Mouse (Mus musculus) limb, embryonic 13.5 days (tissue): ENCODE measurements around the gene Mrln. TPM values are rescaled to one million over a fixed set of nuclear protein-coding genes. Genes with fewer than 3 reads are reported as not detected.

Experiments
- ATAC-seq: fragments of 200-750 bp; cut with Nextera tagmentation; 2 replicates; pipeline ENCODE4 v1.8.0; 2017; ENCODE audit warnings: low read depth, moderate number of reproducible peaks, moderate TSS enrichment; ENCODE audit not compliant: low FRiP score
- H3K27ac ChIP-seq: fragments of 300-500 bp; sonication (generic); 2 replicates; pipeline ENCODE4 v1.5.1; 2015; ENCODE audit warnings: inconsistent platforms, mild to moderate bottlenecking, moderate library complexity
- H3K27me3 ChIP-seq: fragments of 300-500 bp; sonication (generic); 2 replicates; pipeline ENCODE4 v1.6.1; 2015; ENCODE audit warnings: mild to moderate bottlenecking, inconsistent platforms
- H3K36me3 ChIP-seq: fragments of 300-500 bp; sonication (generic); 2 replicates; pipeline ENCODE4 v1.6.1; 2015; ENCODE audit warnings: inconsistent platforms, mild to moderate bottlenecking, moderate library complexity
- H3K4me1 ChIP-seq: fragments of 300-500 bp; sonication (generic); 2 replicates; pipeline ENCODE4 v1.6.1; 2015; ENCODE audit warnings: inconsistent platforms
- H3K4me2 ChIP-seq: fragments of 300-500 bp; sonication (generic); replicated peaks from 2 replicates; pipeline ENCODE4 v1.6.1; 2015; ENCODE audit warnings: inconsistent platforms, mild to moderate bottlenecking, moderate library complexity
- H3K4me3 ChIP-seq: fragments of 300-500 bp; sonication (generic); 2 replicates; pipeline ENCODE4 v1.5.1; 2015; ENCODE audit warnings: moderate library complexity, mild to moderate bottlenecking, inconsistent platforms
- H3K9ac ChIP-seq: fragments of 300-500 bp; sonication (generic); 2 replicates; pipeline ENCODE4 v1.6.1; 2015; ENCODE audit warnings: mild to moderate bottlenecking, inconsistent platforms
- H3K9me3 ChIP-seq: fragments of 300-500 bp; sonication (generic); 2 replicates; pipeline ENCODE4 v1.6.1; 2016; ENCODE audit warnings: inconsistent platforms
- WGBS: fragments of 180-500 bp; shearing (Covaris S2); methylation state at CpG from one replicate; pipeline ENCODE4 v1.1.7; 2015; 5-methylcytosine and 5-hydroxymethylcytosine counted together
- polyA plus RNA-seq: library from polyadenylated mRNA; unstranded; fragments of >200 nt; fragmentation: Nextera tagmentation; extraction: Ambion mirVana; gene quantifications from 2 replicates; pipeline ENCODE4 v1.2.1, GENCODE M21; 2015

Gene Mrln
- polyA plus RNA-seq = 19.7 and 22.8 TPM in 2 replicates

GRCm38 (mm10) chr10:70204505-70205399, at the start of gene Mrln:
Mrln (plus strand) TSS chr10:70204664.
- Histone ChIP-seq H3K27ac (peak within 1 kb of the TSS; percentile 48), H3K4me2 (peak within 1 kb of the TSS; percentile 44), H3K4me1 (peaks cover 16% of the 10 kb centered on the region), H3K9me3 (0 out of 2 replicates have a peak, but pooled peaks cover 5% of the 10 kb centered on the region), H3K36me3 (no peaks in the 10 kb centered on the region), H3K27me3 (no peaks in the 10 kb centered on the region), H3K4me3 (peak within 1 kb of the TSS; percentile 16), H3K9ac (no peak within 1 kb of the TSS)
- WGBS = 27% methylated on average over 17 of the region's 17 CpGs
- ATAC-seq = peak; percentile 66

GRCm38 (mm10) chr10:70156431-70157165, 47.9 kb upstream of the Mrln start:
- Histone ChIP-seq H3K27me3 (no peaks in the 10 kb centered on the region), H3K9ac (no peak overlapping the region), H3K36me3 (peaks cover 48% of the 10 kb centered on the region), H3K27ac (no peak overlapping the region), H3K4me2 (no peak overlapping the region), H3K9me3 (no peaks in the 10 kb centered on the region), H3K4me1 (peaks cover 17% of the 10 kb centered on the region), H3K4me3 (no peak overlapping the region)
- WGBS = 73% methylated on average over 3 of the region's 3 CpGs
- no peak for ATAC-seq

- H3K4me3 ChIP-seq = no peak overlapping the region
- H3K4me2 ChIP-seq = no peak overlapping the region
- H3K27me3 ChIP-seq = no peaks in the 10 kb centered on the region
- H3K9me3 ChIP-seq = no peaks in the 10 kb centered on the region
- no peak for ATAC-seq
- WGBS = 81% methylated on average over 12 of the region's 12 CpGs
- no peak overlapping the region for H3K27ac ChIP-seq
- H3K4me1 ChIP-seq = no peaks in the 10 kb centered on the region
- peaks cover 48% of the 10 kb centered on the region for H3K36me3 ChIP-seq
- no peak overlapping the region for H3K9ac ChIP-seq
Observed at GRCm38 (mm10) chr10:70159651-70160320, 44.7 kb upstream of the Mrln start.

GRCm38 (mm10) chr10:70160811-70161210, 43.7 kb upstream of the Mrln start:
- 95% methylated on average over 12 of the region's 12 CpGs for WGBS
- no peaks in the 10 kb centered on the region for H3K9me3 ChIP-seq
- ATAC-seq = no peak
- peaks cover 38% of the 10 kb centered on the region for H3K36me3 ChIP-seq
- no peak overlapping the region for H3K9ac ChIP-seq
- no peaks in the 10 kb centered on the region for H3K4me1 ChIP-seq
- H3K27me3 ChIP-seq = no peaks in the 10 kb centered on the region
- no peak overlapping the region for H3K27ac ChIP-seq
- H3K4me2 ChIP-seq = no peak overlapping the region
- H3K4me3 ChIP-seq = no peak overlapping the region

- no peaks in the 10 kb centered on the region for H3K9me3 ChIP-seq
- no peak overlapping the region for H3K4me2 ChIP-seq
- H3K27me3 ChIP-seq = no peaks in the 10 kb centered on the region
- H3K9ac ChIP-seq = no peak overlapping the region
- 94% methylated on average over 14 of the region's 14 CpGs for WGBS
- H3K4me1 ChIP-seq = no peaks in the 10 kb centered on the region
- peaks cover 31% of the 10 kb centered on the region for H3K36me3 ChIP-seq
- no peak overlapping the region for H3K27ac ChIP-seq
- H3K4me3 ChIP-seq = no peak overlapping the region
- ATAC-seq = no peak
Observed at GRCm38 (mm10) chr10:70161504-70161903, 43.0 kb upstream of the Mrln start.

GRCm38 (mm10) chr10:70163681-70164080, 40.8 kb upstream of the Mrln start:
- Histone ChIP-seq H3K27me3 (no peaks in the 10 kb centered on the region), H3K4me3 (no peak overlapping the region), H3K27ac (no peak overlapping the region), H3K9ac (no peak overlapping the region), H3K36me3 (peaks cover 40% of the 10 kb centered on the region), H3K4me2 (no peak overlapping the region), H3K4me1 (peaks cover 3% of the 10 kb centered on the region; the same call in 1 of the 2 replicates), H3K9me3 (no peaks in the 10 kb centered on the region)
- WGBS = 47% methylated on average over 5 of the region's 5 CpGs
- no peak for ATAC-seq

GRCm38 (mm10) chr10:70165877-70166276, 38.6 kb upstream of the Mrln start:
- H3K4me1 ChIP-seq = peaks cover 4% of the 10 kb centered on the region; the same call in 1 of the 2 replicates
- H3K27ac ChIP-seq = no peak overlapping the region
- no peak overlapping the region for H3K9ac ChIP-seq
- H3K4me2 ChIP-seq = no peak overlapping the region
- no peaks in the 10 kb centered on the region for H3K9me3 ChIP-seq
- WGBS = 74% methylated on average over 6 of the region's 6 CpGs
- no peaks in the 10 kb centered on the region for H3K27me3 ChIP-seq
- ATAC-seq = no peak
- peaks cover 55% of the 10 kb centered on the region for H3K36me3 ChIP-seq
- H3K4me3 ChIP-seq = no peak overlapping the region

- WGBS = 85% methylated on average over 5 of the region's 5 CpGs
- peaks cover 59% of the 10 kb centered on the region for H3K36me3 ChIP-seq
Observed at GRCm38 (mm10) chr10:70166427-70166826, 38.0 kb upstream of the Mrln start.

GRCm38 (mm10) chr10:70167625-70168024, 36.8 kb upstream of the Mrln start:
- WGBS = 53% methylated on average over 11 of the region's 11 CpGs
- Histone ChIP-seq H3K27me3 (no peaks in the 10 kb centered on the region), H3K4me3 (no peak overlapping the region)

More at GRCm38 (mm10) chr10:70166427-70166826, 38.0 kb upstream of the Mrln start:
- H3K4me2 ChIP-seq = no peak overlapping the region
- H3K9ac ChIP-seq = no peak overlapping the region
- H3K27ac ChIP-seq = no peak overlapping the region
- no peaks in the 10 kb centered on the region for H3K27me3 ChIP-seq
- no peak overlapping the region for H3K4me3 ChIP-seq
- no peak for ATAC-seq
- H3K9me3 ChIP-seq = no peaks in the 10 kb centered on the region
- peaks cover 4% of the 10 kb centered on the region; the same call in 1 of the 2 replicates for H3K4me1 ChIP-seq

GRCm38 (mm10) chr10:70168396-70168795, 36.1 kb upstream of the Mrln start:
- no peak overlapping the region for H3K9ac ChIP-seq

More at GRCm38 (mm10) chr10:70167625-70168024, 36.8 kb upstream of the Mrln start:
- Histone ChIP-seq H3K36me3 (peaks cover 57% of the 10 kb centered on the region), H3K27ac (no peak overlapping the region), H3K4me2 (no peak overlapping the region), H3K9ac (no peak overlapping the region), H3K9me3 (no peaks in the 10 kb centered on the region), H3K4me1 (peaks cover 4% of the 10 kb centered on the region; the same call in 1 of the 2 replicates)
- ATAC-seq = no peak

GRCm38 (mm10) chr10:70169044-70169443, 35.4 kb upstream of the Mrln start:
- no peak for ATAC-seq
- Histone ChIP-seq H3K27ac (no peak overlapping the region), H3K9ac (no peak overlapping the region)

More at GRCm38 (mm10) chr10:70168396-70168795, 36.1 kb upstream of the Mrln start:
- Histone ChIP-seq H3K4me1 (peaks cover 4% of the 10 kb centered on the region; the same call in 1 of the 2 replicates), H3K36me3 (peaks cover 57% of the 10 kb centered on the region), H3K4me3 (no peak overlapping the region), H3K9me3 (no peaks in the 10 kb centered on the region), H3K27me3 (no peaks in the 10 kb centered on the region), H3K4me2 (no peak overlapping the region), H3K27ac (no peak overlapping the region)
- no peak for ATAC-seq
- WGBS = 71% methylated on average over 13 of the region's 13 CpGs

More at GRCm38 (mm10) chr10:70169044-70169443, 35.4 kb upstream of the Mrln start:
- no peak overlapping the region for H3K4me3 ChIP-seq
- H3K9me3 ChIP-seq = no peaks in the 10 kb centered on the region
- H3K36me3 ChIP-seq = peaks cover 56% of the 10 kb centered on the region
- H3K4me2 ChIP-seq = no peak overlapping the region
- no peaks in the 10 kb centered on the region for H3K27me3 ChIP-seq
- peaks cover 4% of the 10 kb centered on the region; the same call in 1 of the 2 replicates for H3K4me1 ChIP-seq
- WGBS = 80% methylated on average over 18 of the region's 18 CpGs
